Mouse (Mus musculus) forebrain, postnatal 0 days (tissue): Measurements from ENCODE around the gene Ilkap. TPM values are rescaled to one million over a fixed set of nuclear protein-coding genes. Genes with fewer than 3 reads are reported as not detected.

Source experiments
- ATAC-seq: fragments of 200-750 bp; cut with Nextera tagmentation; 2 replicates; pipeline ENCODE4 v1.8.0; 2017; ENCODE audit warnings: mild to moderate bottlenecking, moderate library complexity
- DNase-seq: peaks from one replicate; pipeline ENCODE4 v3.0.0-alpha.2; 2015
- H3K27ac ChIP-seq: fragments of 300-500 bp; sonication (generic); 2 replicates; pipeline ENCODE4 v1.5.1; 2014; ENCODE audit warnings: low read depth, mild to moderate bottlenecking, antibody characterized with exemption, low read length, moderate library complexity, mixed read lengths
- H3K27me3 ChIP-seq: fragments of 300-500 bp; sonication (generic); 2 replicates; pipeline ENCODE4 v1.6.1; 2014; ENCODE audit warnings: mild to moderate bottlenecking, low read length, mixed read lengths; ENCODE audit not compliant: insufficient read depth
- H3K36me3 ChIP-seq: fragments of 300-500 bp; sonication (generic); 2 replicates; pipeline ENCODE4 v1.6.1; 2014; ENCODE audit warnings: mild to moderate bottlenecking, moderate library complexity; ENCODE audit not compliant: insufficient read depth
- H3K4me1 ChIP-seq: fragments of 300-500 bp; sonication (generic); 2 replicates; pipeline ENCODE4 v1.6.1; 2014; ENCODE audit warnings: antibody characterized with exemption; ENCODE audit not compliant: insufficient read depth
- H3K4me2 ChIP-seq: fragments of 300-500 bp; sonication (generic); 2 replicates; pipeline ENCODE4 v1.6.1; 2014; ENCODE audit warnings: low read depth, mild to moderate bottlenecking, moderate library complexity
- H3K4me3 ChIP-seq: fragments of 300-500 bp; sonication (generic); 2 replicates; pipeline ENCODE4 v1.5.1; 2014; ENCODE audit warnings: low read depth, low read length, mixed read lengths
- H3K9ac ChIP-seq: fragments of 300-500 bp; sonication (generic); 2 replicates; pipeline ENCODE4 v1.6.1; 2014; ENCODE audit warnings: mild to moderate bottlenecking
- H3K9me3 ChIP-seq: fragments of 300-500 bp; sonication (generic); 2 replicates; pipeline ENCODE4 v1.6.1; 2016; ENCODE audit warnings: low read length
- CTCF ChIP-seq: sonication (generic); IDR thresholded peaks from 2 replicates; pipeline ENCODE4 v1.5.1; 2016; ENCODE audit warnings: antibody characterized with exemption, control low read depth, low read depth
- WGBS: fragments of 180-500 bp; shearing (Covaris S2); extraction: QIAGEN DNeasy Blood & Tissue Kit; methylation state at CpG from one replicate; pipeline ENCODE4 v1.1.7; 2014; 5-methylcytosine and 5-hydroxymethylcytosine counted together
- polyA plus RNA-seq: library from polyadenylated mRNA; unstranded; fragments of >200 nt; fragmentation: Nextera tagmentation; extraction: Ambion mirVana; gene quantifications from 2 replicates; pipeline ENCODE4 v1.2.1, GENCODE M21; 2015
- total RNA-seq: library from RNA; depleted of rRNA; stranded (reverse); fragments of >200 nt; gene quantifications from 2 replicates; pipeline ENCODE4 v1.2.3, GENCODE M21; 2014

The Ilkap gene
- total and polyA plus RNA-seq, 2 experiments from 2014 or later, result 108 to 129 TPM

DNA sequence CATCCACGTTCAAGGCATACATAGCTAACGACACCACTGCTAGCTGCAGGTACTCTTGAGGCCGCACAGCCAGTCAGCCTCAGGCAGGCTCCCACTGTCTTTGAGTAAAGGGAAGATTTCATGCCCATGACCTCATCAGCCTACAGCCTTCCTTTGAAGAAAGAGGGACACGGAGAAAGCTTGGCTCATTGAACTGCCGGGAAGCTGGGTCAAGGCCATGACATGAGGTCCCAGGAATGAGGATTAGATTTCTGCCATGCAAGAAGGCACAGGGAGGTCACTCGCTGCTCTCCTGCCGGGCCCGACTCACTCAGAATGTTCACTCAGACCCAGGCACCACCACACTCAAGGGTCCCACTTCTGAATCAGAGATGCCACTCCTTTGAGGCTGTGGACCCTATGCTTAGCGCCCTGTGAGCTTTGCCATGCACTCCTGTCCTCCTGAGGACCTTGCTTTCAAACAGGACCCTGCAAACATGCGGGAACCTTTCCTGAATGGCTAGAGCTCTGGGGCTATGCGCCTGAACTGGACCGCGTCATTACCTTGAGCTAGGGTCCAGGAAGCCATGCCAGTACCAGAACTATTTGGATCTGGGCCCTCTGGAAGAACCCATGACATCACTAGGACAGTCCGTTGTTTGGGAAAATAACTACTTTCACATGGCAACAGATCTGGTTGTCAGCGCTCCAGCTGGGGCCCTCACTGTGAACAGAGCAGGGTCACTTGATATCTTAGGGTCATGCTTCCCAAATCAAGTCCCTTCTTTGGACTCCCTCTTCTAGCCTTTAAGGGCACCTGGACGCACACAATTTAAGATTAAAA lies 33.6 kb downstream of the Ilkap start:
- peaks cover 4% of the 10 kb centered on the region; the same call in 1 of the 2 replicates for H3K36me3 ChIP-seq
- DNase-seq (no peak), ATAC-seq (no peak)
- H3K27ac ChIP-seq, result no peak overlapping the region
- H3K4me1 ChIP-seq, result no peaks in the 10 kb centered on the region
- no peak for TF ChIP-seq CTCF
- WGBS, result 90% methylated on average over 16 of the region's 16 CpGs
- H3K9me3 ChIP-seq, result peaks cover 4% of the 10 kb centered on the region; the same call in 1 of the 2 replicates
- peaks cover 9% of the 10 kb centered on the region; the same call in 1 of the 2 replicates for H3K27me3 ChIP-seq
- H3K4me2 ChIP-seq, result no peak overlapping the region
- H3K9ac ChIP-seq, result no peak overlapping the region
- no peak overlapping the region for H3K4me3 ChIP-seq

DNA sequence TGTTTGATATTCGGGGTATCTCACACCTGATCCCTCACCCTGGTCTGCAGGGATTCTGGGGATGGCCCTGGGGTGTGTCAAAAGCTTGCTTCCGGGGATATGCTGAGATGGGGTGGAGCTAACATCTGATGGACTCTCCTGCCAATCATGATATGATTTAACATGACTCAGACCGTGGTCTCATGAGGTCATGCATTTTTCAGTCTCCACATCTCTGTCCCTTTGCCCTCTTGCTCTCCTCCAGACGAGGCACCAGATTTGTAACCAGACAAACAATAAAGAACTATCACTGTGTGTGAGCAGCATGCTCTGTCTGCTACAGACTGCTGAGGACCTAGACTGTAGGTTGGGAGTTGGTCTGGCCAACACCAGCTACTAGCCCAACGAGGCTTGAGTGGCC lies 36.5 kb downstream of the Ilkap start:
- Histone ChIP-seq H3K9me3 (peaks cover 4% of the 10 kb centered on the region; the same call in 1 of the 2 replicates), H3K4me2 (no peak overlapping the region), H3K4me3 (no peak overlapping the region), H3K9ac (no peak overlapping the region), H3K27ac (no peak overlapping the region), H3K4me1 (no peaks in the 10 kb centered on the region), H3K27me3 (peaks cover 9% of the 10 kb centered on the region; the same call in 1 of the 2 replicates), H3K36me3 (no peaks in the 10 kb centered on the region)
- ATAC-seq (no peak), DNase-seq (no peak)
- 82% methylated on average over 5 of the region's 5 CpGs for WGBS
- no peak for TF ChIP-seq CTCF

DNA sequence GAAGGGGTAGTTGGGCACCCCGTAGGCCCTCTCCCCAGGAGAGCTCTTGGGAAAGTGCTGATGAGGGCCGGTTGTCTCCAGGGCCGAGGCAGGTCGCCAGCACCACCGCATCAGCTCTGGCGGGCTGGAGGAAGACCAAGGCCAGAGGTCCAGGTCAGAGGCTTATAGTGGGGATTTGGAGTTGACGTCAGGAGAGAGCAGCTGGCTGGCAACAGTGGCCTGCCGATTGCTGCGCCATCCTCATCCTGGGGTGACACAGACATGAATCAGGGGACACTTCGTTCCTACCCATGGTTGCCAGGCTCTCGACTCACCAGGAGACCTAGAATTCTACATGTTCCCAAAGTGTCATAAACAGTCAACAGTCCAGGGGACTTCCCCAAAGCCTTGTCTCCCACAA lies 42.5 kb downstream of the Ilkap start:
- H3K27me3 ChIP-seq, result no peaks in the 10 kb centered on the region
- no peaks in the 10 kb centered on the region for H3K4me1 ChIP-seq
- ATAC-seq (no peak), DNase-seq (no peak)
- H3K4me2 ChIP-seq, result no peak overlapping the region
- no peak for TF ChIP-seq CTCF
- H3K9ac ChIP-seq, result no peak overlapping the region
- no peaks in the 10 kb centered on the region for H3K9me3 ChIP-seq
- 89% methylated on average over 11 of the region's 11 CpGs for WGBS
- H3K36me3 ChIP-seq, result no peaks in the 10 kb centered on the region
- H3K27ac ChIP-seq, result no peak overlapping the region
- H3K4me3 ChIP-seq, result no peak overlapping the region

- Histone ChIP-seq H3K4me2 (no peak overlapping the region), H3K9me3 (no peaks in the 10 kb centered on the region), H3K27me3 (no peaks in the 10 kb centered on the region), H3K27ac (no peak overlapping the region), H3K36me3 (no peaks in the 10 kb centered on the region), H3K4me1 (no peaks in the 10 kb centered on the region), H3K9ac (no peak overlapping the region), H3K4me3 (no peak overlapping the region)
- ATAC-seq, result no peak
- no peak for TF ChIP-seq CTCF
- 87% methylated on average over 2 of the region's 2 CpGs for WGBS
- DNase-seq, result no peak
Measured at GRCm38 (mm10) chr1:91352277-91352676, 46.3 kb downstream of the Ilkap start.

- DNase-seq (no peak), ATAC-seq (no peak)
- Histone ChIP-seq H3K27me3 (peaks cover 6% of the 10 kb centered on the region), H3K4me3 (no peak overlapping the region), H3K9ac (no peak overlapping the region), H3K36me3 (no peaks in the 10 kb centered on the region), H3K4me1 (no peaks in the 10 kb centered on the region), H3K9me3 (no peaks in the 10 kb centered on the region), H3K27ac (no peak overlapping the region), H3K4me2 (no peak overlapping the region)
- 72% methylated on average over 3 of the region's 3 CpGs for WGBS
- no peak for TF ChIP-seq CTCF
Measured at GRCm38 (mm10) chr1:91351249-91351648, 47.4 kb downstream of the Ilkap start.

GRCm38 (mm10) chr1:91350841-91351240 lies 47.8 kb downstream of the Ilkap start, which contains the start of gene Klhl30:
Klhl30 (plus strand) TSS chr1:91351016.
- WGBS, result 59% methylated on average over 4 of the region's 4 CpGs
- no peak within 1 kb of the TSS for H3K9ac ChIP-seq
- no peaks in the 10 kb centered on the region for H3K9me3 ChIP-seq
- peaks cover 8% of the 10 kb centered on the region for H3K27me3 ChIP-seq
- H3K27ac ChIP-seq, result no peak within 1 kb of the TSS
- ATAC-seq, result no peak
- TF ChIP-seq CTCF, result no peak
- H3K36me3 ChIP-seq, result no peaks in the 10 kb centered on the region
- H3K4me1 ChIP-seq, result no peaks in the 10 kb centered on the region
- no peak for DNase-seq
- no peak within 1 kb of the TSS for H3K4me3 ChIP-seq
- no peak within 1 kb of the TSS for H3K4me2 ChIP-seq

- no peaks in the 10 kb centered on the region for H3K36me3 ChIP-seq
- no peak overlapping the region for H3K27ac ChIP-seq
- no peaks in the 10 kb centered on the region for H3K9me3 ChIP-seq
- H3K4me1 ChIP-seq, result no peaks in the 10 kb centered on the region
- no peak overlapping the region for H3K4me3 ChIP-seq
- 33% methylated on average over 3 of the region's 3 CpGs for WGBS
- H3K27me3 ChIP-seq, result peaks cover 28% of the 10 kb centered on the region
- TF ChIP-seq CTCF, result peak; percentile 79
- peak; percentile 76 for ATAC-seq
- H3K9ac ChIP-seq, result no peak overlapping the region
- peak; percentile 59 for DNase-seq
- H3K4me2 ChIP-seq, result no peak overlapping the region
Measured at GRCm38 (mm10) chr1:91346892-91347291, 51.7 kb downstream of the Ilkap start.
